Mouse (Mus musculus): Measurements from ENCODE around the gene Smco2.

Gene Smco2

GRCm38 (mm10) chr6:146850050-146850449 is at the start of gene Smco2:
Gene Smco2, plus strand, starts transcription at chr6:146850104.
- peak; percentile 34 for DNase-seq (ENCODE audit: low spot score)

- DNase-seq (ENCODE audit: low spot score): no peak
Observed at GRCm38 (mm10) chr6:146809991-146810390, 39.9 kb upstream of the Smco2 start.

GRCm38 (mm10) chr6:146813007-146813406 is 36.9 kb upstream of the Smco2 start:
- DNase-seq (ENCODE audit: low spot score): no peak

- no peak for DNase-seq (ENCODE audit: low spot score)
Observed at GRCm38 (mm10) chr6:146820177-146820965, 29.5 kb upstream of the Smco2 start.

- no peak for DNase-seq (ENCODE audit: low spot score)
Observed at GRCm38 (mm10) chr6:146821958-146822357, 27.9 kb upstream of the Smco2 start.

GRCm38 (mm10) chr6:146824727-146825486 is 25.0 kb upstream of the Smco2 start:
- DNase-seq (ENCODE audit: low spot score): peak; percentile 45

- DNase-seq (ENCODE audit: low spot score): no peak
Observed at GRCm38 (mm10) chr6:146825487-146825773, 24.5 kb upstream of the Smco2 start.

- no peak for DNase-seq (ENCODE audit: low spot score)
Observed at GRCm38 (mm10) chr6:146831320-146831719, 18.6 kb upstream of the Smco2 start.

- peak; percentile 30 for DNase-seq (ENCODE audit: low spot score)
Observed at GRCm38 (mm10) chr6:146833485-146834314, 16.2 kb upstream of the Smco2 start.

GRCm38 (mm10) chr6:146834342-146834741 is 15.6 kb upstream of the Smco2 start:
- no peak for DNase-seq (ENCODE audit: low spot score)

- DNase-seq (ENCODE audit: low spot score): no peak
Observed at GRCm38 (mm10) chr6:146835784-146836183, 14.1 kb upstream of the Smco2 start.

- DNase-seq (ENCODE audit: low spot score): no peak
Observed at GRCm38 (mm10) chr6:146837316-146837715, 12.6 kb upstream of the Smco2 start.

- no peak for DNase-seq (ENCODE audit: low spot score)
Observed at GRCm38 (mm10) chr6:146838366-146838765, 11.5 kb upstream of the Smco2 start.

- no peak for DNase-seq (ENCODE audit: low spot score)
Observed at GRCm38 (mm10) chr6:146838863-146839262, 11.0 kb upstream of the Smco2 start.

- no peak for DNase-seq (ENCODE audit: low spot score)
Observed at GRCm38 (mm10) chr6:146844867-146845266, 5.0 kb upstream of the Smco2 start.

GRCm38 (mm10) chr6:146845347-146845746 is 4.6 kb upstream of the Smco2 start:
- DNase-seq (ENCODE audit: low spot score): no peak

GRCm38 (mm10) chr6:146845961-146846750 is 3.7 kb upstream of the Smco2 start:
- no peak for DNase-seq (ENCODE audit: low spot score)

- no peak for DNase-seq (ENCODE audit: low spot score)
Observed at GRCm38 (mm10) chr6:146847402-146847801, 2.5 kb upstream of the Smco2 start.

GRCm38 (mm10) chr6:146848281-146848680 is 1.6 kb upstream of the Smco2 start:
- no peak for DNase-seq (ENCODE audit: low spot score)

- DNase-seq (ENCODE audit: low spot score): no peak
Observed at GRCm38 (mm10) chr6:146851916-146852315, 2.0 kb downstream of the Smco2 start.

GRCm38 (mm10) chr6:146852739-146853138 is 2.8 kb downstream of the Smco2 start:
- DNase-seq (ENCODE audit: low spot score): peak; percentile 8

GRCm38 (mm10) chr6:146855185-146855584 is 5.3 kb downstream of the Smco2 start:
- DNase-seq (ENCODE audit: low spot score): peak; percentile 82
